Mouse (Mus musculus): ENCODE results near the gene Agtpbp1.

GRCm38 (mm10) chr13:59485456-59485855, 99.6 kb downstream of the Agtpbp1 start:
- TF ChIP-seq MAX (IDR thresholded peaks at IDR 0.05; ENCODE audit: low read length) (no peak), ELF1 (IDR thresholded peaks at IDR 0.05; ENCODE audit: low read depth, low read length) (no peak), POLR2AphosphoS2 (IDR thresholded peaks at IDR 0.05; ENCODE audit: low read length) (no peak), USF1 (IDR thresholded peaks at IDR 0.05; ENCODE audit: low read depth, low read length) (no peak), POLR2A (IDR thresholded peaks at IDR 0.05; ENCODE audit: control insufficient read depth in 1 of 2, insufficient read depth in 1 of 2, low read depth in 1 of 2, low read length in 2 of 2, poor library complexity in 1 of 2) (no peak), CTCF (IDR thresholded peaks at IDR 0.05 in 2 of 3, conservative IDR thresholded peaks at IDR 0.05 in 1 of 3; ENCODE audit: control insufficient read depth in 1 of 3, insufficient read depth in 1 of 3, low read depth in 2 of 3, low read length in 3 of 3, poor library complexity in 1 of 3, severe bottlenecking in 1 of 3) (no peak)
